17 mouse cellular contexts compared by ENCODE assay signal in the genomic region with DNA sequence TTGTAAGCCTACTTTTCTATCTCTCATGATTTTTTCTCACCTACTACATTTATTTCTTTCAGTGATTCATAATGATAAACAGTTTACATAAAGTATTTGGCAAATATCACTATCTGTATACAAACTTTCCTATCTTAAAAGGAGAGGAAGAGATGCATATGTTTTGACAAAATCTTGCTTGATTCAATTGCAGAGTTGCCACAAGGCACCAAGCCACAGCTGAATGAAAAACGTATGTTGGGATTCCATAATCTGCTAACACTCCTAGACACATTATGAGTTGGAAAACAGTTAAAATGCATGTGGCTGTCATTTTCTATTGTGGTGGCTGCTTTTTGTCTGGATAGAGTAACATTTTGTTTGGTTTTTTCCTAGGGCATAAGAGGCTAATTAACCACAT.
"Had no signal": no experiment of that assay in that cellular context is flagged by ENCODE, and none has a peak within 500 bp of the region (broad histone marks: within the 10 kb centered on the region; RNA-seq: fewer than 3 reads in every experiment).

No protein-coding gene starts in this region.

- H3K27me3 ChIP-seq: liver, embryonic 13.5 days; liver, embryonic 15.5 days; megakaryocyte, embryonic 14.5 days; midbrain, embryonic 13.5 days; midbrain, embryonic 15.5 days; neural tube, embryonic 12.5 days; stomach, embryonic 15.5 days had no signal

- DNase-seq: liver, embryonic 13.5 days; liver, postnatal 0 days; lung, postnatal 36 days; right cerebral cortex, postnatal 14 days; thymus, adult 2 months; thymus, postnatal 25 days; thymus, postnatal 4 days had no signal

- H3K9ac ChIP-seq: liver, embryonic 13.5 days; liver, embryonic 15.5 days; liver, postnatal 0 days; midbrain, embryonic 13.5 days; midbrain, embryonic 15.5 days; neural tube, embryonic 12.5 days; stomach, embryonic 15.5 days had no signal

- ATAC-seq: liver, postnatal 0 days; lung, postnatal 0 days; midbrain, embryonic 13.5 days; midbrain, embryonic 15.5 days had no signal

- H3K4me2 ChIP-seq: liver, embryonic 13.5 days; liver, embryonic 15.5 days; midbrain, embryonic 11.5 days; midbrain, embryonic 13.5 days; midbrain, embryonic 15.5 days; neural tube, embryonic 12.5 days; stomach, embryonic 15.5 days had no signal

- H3K27ac ChIP-seq: liver, embryonic 13.5 days; liver, embryonic 15.5 days; macrophage; midbrain, embryonic 13.5 days; midbrain, embryonic 15.5 days; neural tube, embryonic 12.5 days; stomach, embryonic 15.5 days; stomach, postnatal 0 days had no signal

- H3K36me3 ChIP-seq: liver, embryonic 13.5 days; liver, embryonic 15.5 days; midbrain, embryonic 13.5 days; midbrain, embryonic 15.5 days; neural tube, embryonic 12.5 days; stomach, embryonic 15.5 days had no signal

- H3K4me3 ChIP-seq: liver, embryonic 13.5 days; liver, embryonic 15.5 days; megakaryocyte, embryonic 14.5 days; midbrain, embryonic 13.5 days; midbrain, embryonic 15.5 days; neural tube, embryonic 12.5 days; stomach, embryonic 15.5 days had no signal

- H3K9me3 ChIP-seq: liver, embryonic 13.5 days; liver, embryonic 15.5 days; megakaryocyte, embryonic 14.5 days; midbrain, embryonic 13.5 days; midbrain, embryonic 15.5 days; neural tube, embryonic 12.5 days; stomach, embryonic 15.5 days had no signal

- H3K4me1 ChIP-seq: liver, embryonic 13.5 days; liver, embryonic 15.5 days; megakaryocyte, embryonic 14.5 days; midbrain, embryonic 13.5 days; midbrain, embryonic 15.5 days; neural tube, embryonic 12.5 days; stomach, embryonic 15.5 days had no signal
